ENCODE assay signal across 8 mouse cellular contexts in the genomic region with DNA sequence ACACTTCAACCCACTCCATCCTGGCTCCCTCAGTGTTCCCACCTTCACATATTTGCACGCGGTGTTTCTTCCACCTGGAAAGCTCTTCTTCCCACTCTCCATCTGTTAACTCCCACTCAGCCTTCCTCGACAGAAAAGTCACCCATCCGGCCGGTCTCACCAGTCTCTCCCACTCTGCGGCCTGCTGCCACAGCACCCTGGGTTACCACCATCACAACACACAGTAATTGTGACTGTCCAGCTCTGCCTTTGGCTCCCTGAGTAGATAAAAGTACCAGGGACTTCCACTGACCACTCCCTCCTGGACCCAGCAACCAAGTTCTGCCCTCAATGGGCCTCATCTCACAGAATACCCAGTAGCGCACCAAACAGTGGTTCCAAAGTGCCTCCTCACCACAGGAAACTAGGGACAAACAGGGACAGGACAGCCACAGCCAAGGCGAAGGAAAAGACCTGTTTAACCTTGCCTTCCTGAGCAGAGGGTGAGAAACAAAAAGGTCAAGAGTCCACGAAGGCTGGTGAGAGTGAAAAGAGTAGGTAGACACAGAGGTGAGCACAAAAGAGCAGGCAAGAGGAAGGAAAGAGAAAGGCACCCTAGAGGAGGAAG. TPM values are rescaled to one million over a fixed set of nuclear protein-coding genes. Genes with fewer than 3 reads are reported as not detected.
A peak's percentile ranks its signal among the peaks of the same experiment; 100 is the strongest.
DNase-seq lines count a peak whose midpoint lies in the region; ATAC-seq and TF ChIP-seq lines count a peak whose summit lies in the region.

No protein-coding gene starts in this region.

- peak overlapping the region; percentile 93 for H3K27ac ChIP-seq in bone marrow, adult 2 months (ENCODE audit: control insufficient read depth, insufficient read depth, low read depth, low read length, poor library complexity)
- no peak overlapping the region for H3K27ac ChIP-seq in forebrain, embryonic 15.5 days (replicated peaks)
- peak overlapping the region; percentile 95; the same call in 1 of the 2 replicates for H3K27ac ChIP-seq in midbrain, embryonic 12.5 days (replicated peaks)

- peak overlapping the region; percentile 67 for H3K4me2 ChIP-seq in forebrain, embryonic 15.5 days (replicated peaks)
- peak overlapping the region; percentile 87 for H3K4me2 ChIP-seq in midbrain, embryonic 12.5 days (replicated peaks)

- peaks cover 7% of the 10 kb centered on the region for H3K4me1 ChIP-seq in bone marrow, adult 2 months (ENCODE audit: control insufficient read depth, insufficient read depth, low read length)
- peaks cover 51% of the 10 kb centered on the region for H3K4me1 ChIP-seq in forebrain, embryonic 15.5 days
- peaks cover 34% of the 10 kb centered on the region for H3K4me1 ChIP-seq in midbrain, embryonic 12.5 days

- peaks cover 7% of the 10 kb centered on the region; the same call in 1 of the 2 replicates for H3K36me3 ChIP-seq in forebrain, embryonic 15.5 days
- H3K36me3 ChIP-seq in midbrain, embryonic 12.5 days = peaks cover 20% of the 10 kb centered on the region

- H3K4me3 ChIP-seq in bone marrow, adult 2 months (replicated peaks; ENCODE audit: control insufficient read depth, low read depth, low read length) = peak overlapping the region; percentile 86
- H3K4me3 ChIP-seq in forebrain, embryonic 15.5 days = peak overlapping the region; percentile 82
- H3K4me3 ChIP-seq in midbrain, embryonic 12.5 days = peak overlapping the region; percentile 90

- no peaks in the 10 kb centered on the region for H3K9me3 ChIP-seq in forebrain, embryonic 15.5 days
- H3K9me3 ChIP-seq in midbrain, embryonic 12.5 days = no peaks in the 10 kb centered on the region

- DNase-seq in kidney, adult 11 months = peak; percentile 35
- DNase-seq in kidney, adult 18-20 months = no peak
- DNase-seq in kidney, postnatal 36 days = peak; percentile 39 to 44
- DNase-seq in thymus, postnatal 36 days = no peak
- no peak for DNase-seq in urinary bladder, adult 2 months (ENCODE audit: low spot score)

- no peak for TF ChIP-seq CTCF in bone marrow, adult 2 months (IDR thresholded peaks at IDR 0.05; ENCODE audit: control insufficient read depth, insufficient read depth, low read length)

- H3K27me3 ChIP-seq in forebrain, embryonic 15.5 days = no peaks in the 10 kb centered on the region
- no peaks in the 10 kb centered on the region for H3K27me3 ChIP-seq in midbrain, embryonic 12.5 days

- H3K9ac ChIP-seq in forebrain, embryonic 15.5 days (replicated peaks) = peak overlapping the region; percentile 92
- peak overlapping the region; percentile 95 for H3K9ac ChIP-seq in midbrain, embryonic 12.5 days (replicated peaks)

- 3% methylated on average over 9 of the region's 9 CpGs for WGBS in bone marrow, adult 2 months
- 57% methylated on average over 9 of the region's 9 CpGs for WGBS in forebrain, embryonic 15.5 days
- WGBS in midbrain, embryonic 12.5 days = 61% methylated on average over 9 of the region's 9 CpGs

- TF ChIP-seq POLR2A in bone marrow, adult 2 months (IDR thresholded peaks at IDR 0.05; ENCODE audit: borderline replicate concordance, control insufficient read depth, low read depth, low read length) = 0 out of 2 replicates have a peak, but pooled peaks have one; percentile 10

- ATAC-seq in forebrain, embryonic 15.5 days (replicated peaks) = no peak
- no peak for ATAC-seq in midbrain, embryonic 12.5 days (ENCODE audit: low FRiP score, low read depth)

RNA-seq across cellular contexts. Expression of a gene that starts 1.2 kb away (rescaled TPM):
- polyA plus RNA-seq in bone marrow, adult 2 months (2011; ENCODE audit: insufficient read depth, insufficient read length, low replicate concordance, missing spikeins) = 53.3 and 89.0 TPM in 2 replicates
- polyA plus RNA-seq in forebrain, embryonic 15.5 days (2015; fragmentation: Nextera tagmentation; extraction: Ambion mirVana) = 9.2 and 9.3 TPM in 2 replicates
- polyA plus RNA-seq in midbrain, embryonic 12.5 days (2016; fragmentation: Nextera tagmentation; extraction: Ambion mirVana) = 13.8 and 13.9 TPM in 2 replicates
- polyA plus RNA-seq in urinary bladder, adult 2 months (2012; rRNA removed) = 130 and 140 TPM in 2 replicates

RNA-seq across cellular contexts. Expression of a gene that starts 26.4 kb away (rescaled TPM):
- polyA plus RNA-seq in bone marrow, adult 2 months (2011; ENCODE audit: insufficient read depth, insufficient read length, low replicate concordance, missing spikeins) = 36.2 and 42.5 TPM in 2 replicates
- 2.7 and 3.1 TPM in 2 replicates for polyA plus RNA-seq in forebrain, embryonic 15.5 days (2015; fragmentation: Nextera tagmentation; extraction: Ambion mirVana)
- polyA plus RNA-seq in midbrain, embryonic 12.5 days (2016; fragmentation: Nextera tagmentation; extraction: Ambion mirVana) = 2.8 TPM in 2 replicates
- 15.5 and 19.2 TPM in 2 replicates for polyA plus RNA-seq in urinary bladder, adult 2 months (2012; rRNA removed)

RNA-seq across cellular contexts. Expression of a gene that starts 27.2 kb away (rescaled TPM):
- 11.7 and 19.8 TPM in 2 replicates for polyA plus RNA-seq in bone marrow, adult 2 months (2011; ENCODE audit: insufficient read depth, insufficient read length, low replicate concordance, missing spikeins)
- 142 and 146 TPM in 2 replicates for polyA plus RNA-seq in forebrain, embryonic 15.5 days (2015; fragmentation: Nextera tagmentation; extraction: Ambion mirVana)
- 111 and 113 TPM in 2 replicates for polyA plus RNA-seq in midbrain, embryonic 12.5 days (2016; fragmentation: Nextera tagmentation; extraction: Ambion mirVana)
- polyA plus RNA-seq in urinary bladder, adult 2 months (2012; rRNA removed) = 33.0 and 33.5 TPM in 2 replicates

RNA-seq across cellular contexts. Expression of a gene that starts 32.8 kb away (rescaled TPM):
- polyA plus RNA-seq in bone marrow, adult 2 months (2011; ENCODE audit: insufficient read depth, insufficient read length, low replicate concordance, missing spikeins) = 3.7 TPM in 1 of 2 replicates, not detected in the other
- 6.7 and 7.9 TPM in 2 replicates for polyA plus RNA-seq in forebrain, embryonic 15.5 days (2015; fragmentation: Nextera tagmentation; extraction: Ambion mirVana)
- 5.4 and 5.7 TPM in 2 replicates for polyA plus RNA-seq in midbrain, embryonic 12.5 days (2016; fragmentation: Nextera tagmentation; extraction: Ambion mirVana)
- 10.1 and 12.8 TPM in 2 replicates for polyA plus RNA-seq in urinary bladder, adult 2 months (2012; rRNA removed)

RNA-seq across cellular contexts. Expression of a gene that starts 53.8 kb away (rescaled TPM):
- polyA plus RNA-seq in bone marrow, adult 2 months (2011; ENCODE audit: insufficient read depth, insufficient read length, low replicate concordance, missing spikeins) = not detected in 2 replicates
- 0.24 and 0.52 TPM in 2 replicates for polyA plus RNA-seq in forebrain, embryonic 15.5 days (2015; fragmentation: Nextera tagmentation; extraction: Ambion mirVana)
- 0.10 and 0.14 TPM in 2 replicates for polyA plus RNA-seq in midbrain, embryonic 12.5 days (2016; fragmentation: Nextera tagmentation; extraction: Ambion mirVana)
- not detected in 2 replicates for polyA plus RNA-seq in urinary bladder, adult 2 months (2012; rRNA removed)

Comparison
In these comparisons a context has a peak if more than half of its experiments do, and no peak if none do; other contexts are left out.
1. DNase-seq: peak in kidney, adult 11 months (single experiment) and kidney, postnatal 36 days (2 of 2); none in kidney, adult 18-20 months (single experiment), thymus, postnatal 36 days (0 of 2) and urinary bladder, adult 2 months (single experiment).
2. Peak in every context shown above with its lines, with median percentiles within 50 percentile points of each other: H3K4me3 ChIP-seq.